Mouse (Mus musculus): Measurements from ENCODE around the gene Ifne. TPM values are rescaled to one million over a fixed set of nuclear protein-coding genes. Genes with fewer than 3 reads are reported as not detected.

Ifne gene
- polyA plus RNA-seq (2015; fragmentation: Nextera tagmentation; extraction: Ambion mirVana): not detected in 2 replicates

DNA sequence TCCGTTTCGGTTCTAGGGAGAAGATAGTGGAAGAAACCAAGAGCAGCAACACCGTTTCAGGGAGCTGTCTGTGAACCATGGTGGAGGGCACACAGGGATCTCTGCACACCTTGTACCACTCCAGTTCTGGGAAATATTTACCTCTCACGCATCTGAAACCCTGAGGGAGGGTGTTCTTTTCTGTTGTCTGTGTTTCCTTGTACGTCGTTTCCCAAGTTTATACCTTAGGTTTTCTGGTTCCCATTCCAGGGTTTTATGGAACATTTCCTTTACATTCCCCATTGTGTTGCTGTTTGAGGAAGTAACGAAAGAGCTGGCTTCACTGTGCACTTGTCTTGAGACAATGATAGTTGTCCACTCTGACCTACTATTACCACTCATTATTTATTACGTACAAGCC, at the start of gene Ifne:
TSS of gene Ifne (minus strand) at position 101 of the 400 bp plus-strand sequence.
- Histone ChIP-seq H3K27me3 (no peaks in the 10 kb centered on the region), H3K9me3 (no peaks in the 10 kb centered on the region), H3K4me2 (replicated peaks) (no peak within 1 kb of the TSS), H3K4me3 (no peak within 1 kb of the TSS), H3K9ac (no peak within 1 kb of the TSS), H3K4me1 (no peaks in the 10 kb centered on the region), H3K27ac (no peak within 1 kb of the TSS), H3K36me3 (no peaks in the 10 kb centered on the region)
- 83% methylated on average over 8 of the region's 8 CpGs for WGBS
- ATAC-seq (ENCODE audit: low FRiP score, low read depth): no peak

DNA sequence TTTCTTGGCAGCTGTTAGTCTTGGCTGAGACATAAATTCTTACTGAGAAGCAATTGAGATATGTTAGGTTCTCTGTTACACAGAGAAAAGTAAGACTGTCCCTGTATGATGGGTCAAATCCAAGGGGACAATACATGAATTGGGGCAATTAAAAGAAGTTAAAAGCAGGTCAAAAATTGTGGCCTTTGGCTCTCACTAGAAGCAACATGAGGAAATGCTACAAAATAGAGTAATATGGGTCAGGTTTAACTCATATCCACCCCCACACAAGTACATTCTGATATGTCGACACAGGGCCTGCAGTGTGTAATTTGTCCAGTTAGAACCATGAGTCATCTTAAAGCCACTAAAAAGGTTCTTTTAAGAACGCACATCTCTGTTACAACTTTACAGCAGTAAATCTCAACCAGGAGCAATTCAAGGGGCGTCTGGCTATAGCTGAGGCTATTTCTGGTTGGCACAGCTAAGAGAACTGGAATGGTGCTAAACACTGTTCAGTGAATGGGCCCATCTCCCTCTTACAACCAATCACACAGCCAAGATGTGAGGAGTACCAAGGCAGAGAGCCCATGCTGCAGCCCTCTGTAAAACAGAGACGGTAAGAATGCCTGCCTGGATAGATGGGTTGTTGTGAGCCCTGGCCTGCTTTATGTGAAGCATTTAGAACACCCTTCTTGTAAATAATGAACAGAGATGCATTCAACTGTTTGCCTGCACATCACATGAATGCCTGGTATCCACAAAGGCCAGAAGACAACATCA, 48.5 kb upstream of the Ifne start:
- 44% methylated on average over 4 of the region's 4 CpGs for WGBS
- H3K9ac ChIP-seq: no peak overlapping the region
- H3K4me3 ChIP-seq: no peak overlapping the region
- no peak overlapping the region for H3K27ac ChIP-seq
- H3K9me3 ChIP-seq: peaks cover 6% of the 10 kb centered on the region; the same call in 1 of the 2 replicates
- 0 out of 2 replicates have a peak, but pooled peaks cover 3% of the 10 kb centered on the region for H3K4me1 ChIP-seq
- H3K4me2 ChIP-seq (replicated peaks): no peak overlapping the region
- no peaks in the 10 kb centered on the region for H3K27me3 ChIP-seq
- H3K36me3 ChIP-seq: no peaks in the 10 kb centered on the region
- ATAC-seq (ENCODE audit: low FRiP score, low read depth): no peak

DNA sequence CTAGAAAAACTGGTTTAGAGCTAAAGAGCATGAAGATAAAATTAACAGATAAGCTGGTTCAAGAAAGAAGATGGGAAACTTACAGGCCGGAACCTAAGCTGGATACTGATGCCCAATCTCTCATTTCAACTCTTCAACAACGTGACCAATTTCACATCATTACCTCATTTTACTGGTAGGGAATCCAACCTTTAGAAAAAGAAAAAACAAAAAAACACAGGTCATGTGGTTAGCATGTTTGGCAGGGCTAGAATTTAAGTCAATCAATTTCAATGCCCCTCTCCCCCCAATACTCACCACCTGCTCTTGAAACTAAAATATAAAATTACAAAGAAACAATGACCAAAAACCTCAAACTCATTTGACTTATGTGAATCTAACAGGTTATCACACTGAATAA, 47.8 kb upstream of the Ifne start:
- H3K27me3 ChIP-seq: no peaks in the 10 kb centered on the region
- H3K36me3 ChIP-seq: no peaks in the 10 kb centered on the region
- 0 out of 2 replicates have a peak, but pooled peaks cover 3% of the 10 kb centered on the region for H3K4me1 ChIP-seq
- 75% methylated on average over 2 of the region's 2 CpGs for WGBS
- no peak overlapping the region for H3K4me3 ChIP-seq
- no peak overlapping the region for H3K4me2 ChIP-seq (replicated peaks)
- no peak for ATAC-seq (ENCODE audit: low FRiP score, low read depth)
- no peak overlapping the region for H3K9ac ChIP-seq
- H3K9me3 ChIP-seq: peaks cover 6% of the 10 kb centered on the region; the same call in 1 of the 2 replicates
- H3K27ac ChIP-seq: no peak overlapping the region

DNA sequence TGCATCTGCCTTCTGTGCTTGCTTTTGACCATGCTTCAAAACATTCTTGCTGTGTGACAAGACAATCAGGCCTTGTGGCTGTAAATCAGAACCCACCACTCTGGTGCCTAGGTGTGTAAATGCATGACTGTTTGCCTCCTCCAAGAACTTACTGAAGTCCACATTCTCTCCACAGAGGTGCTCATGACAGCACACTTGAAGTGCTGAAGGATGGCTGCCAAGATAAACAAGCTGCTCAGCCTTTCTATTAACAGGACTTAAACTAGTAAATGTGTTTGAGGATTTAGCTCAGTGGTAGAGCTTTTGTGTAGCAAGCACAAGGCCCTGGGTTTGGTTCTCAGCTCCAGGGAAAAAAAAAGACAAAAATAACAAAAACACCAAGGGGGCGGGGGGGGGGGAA, 46.6 kb upstream of the Ifne start:
- ATAC-seq (ENCODE audit: low FRiP score, low read depth): no peak
- Histone ChIP-seq H3K4me2 (replicated peaks) (no peak overlapping the region), H3K9me3 (peaks cover 6% of the 10 kb centered on the region; the same call in 1 of the 2 replicates), H3K27ac (no peak overlapping the region), H3K36me3 (no peaks in the 10 kb centered on the region), H3K4me3 (no peak overlapping the region), H3K27me3 (no peaks in the 10 kb centered on the region), H3K9ac (no peak overlapping the region), H3K4me1 (0 out of 2 replicates have a peak, but pooled peaks cover 3% of the 10 kb centered on the region)
- 76% methylated on average over 1 of the region's 1 CpGs for WGBS

DNA sequence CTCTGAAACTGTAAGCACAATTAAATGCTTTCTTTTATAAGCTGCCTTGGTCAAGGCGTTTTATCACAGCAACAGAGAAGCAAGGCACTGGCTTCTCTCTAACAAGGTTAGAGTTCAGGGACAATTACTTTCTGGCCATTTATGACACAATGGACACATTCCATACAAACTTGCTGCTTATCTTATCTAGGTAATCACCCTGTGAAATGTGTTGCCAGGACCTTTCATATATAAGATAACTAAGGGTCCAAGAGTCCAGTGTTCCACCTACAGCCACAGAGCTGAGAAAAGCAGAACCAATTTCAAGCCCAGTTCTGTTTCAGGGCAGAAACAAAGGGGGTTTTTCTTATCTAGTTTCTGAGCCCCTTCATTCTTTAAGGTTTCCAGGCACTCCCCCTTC, 46.1 kb upstream of the Ifne start:
- Histone ChIP-seq H3K4me2 (replicated peaks) (no peak overlapping the region), H3K36me3 (no peaks in the 10 kb centered on the region), H3K9me3 (peaks cover 6% of the 10 kb centered on the region; the same call in 1 of the 2 replicates), H3K9ac (no peak overlapping the region), H3K27ac (no peak overlapping the region), H3K27me3 (no peaks in the 10 kb centered on the region), H3K4me1 (0 out of 2 replicates have a peak, but pooled peaks cover 3% of the 10 kb centered on the region), H3K4me3 (no peak overlapping the region)
- no peak for ATAC-seq (ENCODE audit: low FRiP score, low read depth)
- WGBS: 81% methylated on average over 1 of the region's 1 CpGs

DNA sequence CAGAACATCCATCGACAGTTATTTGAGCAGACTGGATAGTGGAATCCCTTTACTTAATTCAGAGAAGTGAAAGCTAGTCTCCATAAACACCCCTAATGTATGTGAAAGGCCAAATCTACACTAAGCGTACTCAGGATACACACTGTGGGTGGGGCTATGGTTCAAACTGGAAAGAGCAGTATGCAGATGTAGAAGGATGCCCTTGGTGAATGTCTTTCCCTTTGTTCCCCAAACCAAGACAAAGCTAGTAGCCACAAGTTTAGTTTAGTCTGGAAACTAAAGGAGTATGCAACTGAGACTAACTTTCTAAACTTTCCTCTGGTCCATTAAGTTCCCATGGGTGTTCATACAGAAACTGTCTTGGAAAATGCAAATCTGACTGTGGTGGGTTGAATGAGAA, 45.5 kb upstream of the Ifne start:
- Histone ChIP-seq H3K4me3 (no peak overlapping the region), H3K27ac (no peak overlapping the region), H3K9me3 (peaks cover 6% of the 10 kb centered on the region; the same call in 1 of the 2 replicates), H3K4me2 (replicated peaks) (no peak overlapping the region), H3K9ac (no peak overlapping the region), H3K27me3 (no peaks in the 10 kb centered on the region), H3K4me1 (0 out of 2 replicates have a peak, but pooled peaks cover 3% of the 10 kb centered on the region), H3K36me3 (no peaks in the 10 kb centered on the region)
- WGBS: 92% methylated on average over 2 of the region's 2 CpGs
- ATAC-seq (ENCODE audit: low FRiP score, low read depth): no peak

DNA sequence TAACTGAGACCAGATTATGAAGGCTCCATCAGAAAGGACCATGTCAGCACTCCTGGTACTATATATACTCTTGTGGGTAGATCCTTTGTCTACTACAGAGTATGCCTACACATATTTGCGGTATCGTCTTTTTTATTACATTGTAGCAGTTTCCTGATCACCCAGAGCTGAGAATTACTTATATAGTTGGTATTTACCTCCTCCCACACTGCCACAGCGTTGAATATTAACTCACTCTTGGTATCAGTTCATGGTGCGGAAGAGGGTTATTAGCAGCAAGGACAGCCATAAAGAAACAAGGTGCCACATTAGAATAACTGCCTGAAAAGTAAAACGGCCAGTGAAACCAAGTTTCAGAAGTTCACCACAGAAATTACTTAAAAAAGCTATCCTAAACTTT, 41.3 kb upstream of the Ifne start:
- no peaks in the 10 kb centered on the region for H3K36me3 ChIP-seq

DNA sequence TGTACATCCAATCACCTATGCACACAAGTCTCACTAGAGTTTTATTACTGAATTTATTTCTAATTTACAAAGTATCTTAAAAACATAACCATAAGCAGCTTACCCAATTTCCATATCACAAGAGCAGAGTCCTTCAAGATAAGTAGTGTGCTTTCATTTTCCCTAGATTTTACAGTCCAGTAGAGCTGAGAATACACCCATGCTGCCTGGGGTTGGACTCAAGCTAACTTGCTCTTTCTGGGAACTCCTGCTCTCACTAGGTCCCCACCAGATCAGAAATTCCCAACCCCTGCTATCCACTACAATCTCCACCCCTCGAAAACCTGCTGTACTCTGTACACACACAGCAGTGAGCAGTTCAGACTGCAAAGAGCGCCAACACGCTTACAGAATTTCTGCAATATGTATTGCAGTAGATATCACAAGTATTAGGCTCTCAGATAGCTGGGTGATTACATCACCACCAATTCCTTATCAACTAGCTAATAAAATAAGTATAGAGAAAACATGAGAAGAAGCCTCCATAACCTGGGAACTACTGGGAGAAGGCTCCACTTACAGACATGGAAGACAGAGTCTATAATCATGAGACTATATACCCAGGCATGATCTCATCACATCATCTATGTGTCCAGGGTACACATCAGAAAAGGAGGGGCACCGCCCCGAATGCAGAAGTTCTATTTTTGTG, 37.9 kb upstream of the Ifne start:
- Histone ChIP-seq H3K27me3 (no peaks in the 10 kb centered on the region), H3K4me3 (no peak overlapping the region), H3K4me2 (replicated peaks) (no peak overlapping the region), H3K9ac (no peak overlapping the region), H3K27ac (no peak overlapping the region), H3K36me3 (no peaks in the 10 kb centered on the region), H3K4me1 (no peaks in the 10 kb centered on the region), H3K9me3 (no peaks in the 10 kb centered on the region)
- 89% methylated on average over 5 of the region's 5 CpGs for WGBS
- no peak for ATAC-seq (ENCODE audit: low FRiP score, low read depth)

More for the DNA sequence above, 41.3 kb upstream of the Ifne start:
- Histone ChIP-seq H3K4me2 (replicated peaks) (no peak overlapping the region), H3K27me3 (no peaks in the 10 kb centered on the region), H3K27ac (no peak overlapping the region), H3K4me1 (no peaks in the 10 kb centered on the region), H3K9me3 (peaks cover 6% of the 10 kb centered on the region; the same call in 1 of the 2 replicates), H3K9ac (no peak overlapping the region), H3K4me3 (no peak overlapping the region)
- ATAC-seq (ENCODE audit: low FRiP score, low read depth): no peak
- 88% methylated on average over 5 of the region's 5 CpGs for WGBS

DNA sequence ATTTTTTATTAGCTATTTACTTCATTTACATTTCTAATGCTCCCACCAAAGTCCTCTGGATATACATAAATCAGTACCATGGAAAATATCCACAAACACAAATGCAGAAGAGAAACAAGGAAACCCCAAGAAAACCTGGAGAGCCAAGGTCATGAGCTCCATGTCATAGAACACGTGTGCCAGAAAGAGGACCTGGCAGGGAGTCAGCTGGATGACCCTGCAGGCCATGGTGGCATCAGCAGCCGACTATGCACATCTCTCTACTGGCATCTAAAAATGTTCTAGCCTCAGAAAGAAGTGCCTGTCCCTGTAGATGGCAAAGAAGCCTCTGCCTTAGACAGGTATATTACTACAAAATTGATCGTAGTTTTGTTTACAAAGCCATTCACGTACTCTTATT, 36.3 kb upstream of the Ifne start:
- WGBS: 83% methylated on average over 4 of the region's 4 CpGs
- no peaks in the 10 kb centered on the region for H3K36me3 ChIP-seq
- no peak overlapping the region for H3K4me2 ChIP-seq (replicated peaks)
- H3K27me3 ChIP-seq: no peaks in the 10 kb centered on the region
- no peak overlapping the region for H3K4me3 ChIP-seq
- ATAC-seq (ENCODE audit: low FRiP score, low read depth): no peak
- no peak overlapping the region for H3K9ac ChIP-seq
- no peaks in the 10 kb centered on the region for H3K4me1 ChIP-seq
- H3K9me3 ChIP-seq: no peaks in the 10 kb centered on the region
- H3K27ac ChIP-seq: no peak overlapping the region

DNA sequence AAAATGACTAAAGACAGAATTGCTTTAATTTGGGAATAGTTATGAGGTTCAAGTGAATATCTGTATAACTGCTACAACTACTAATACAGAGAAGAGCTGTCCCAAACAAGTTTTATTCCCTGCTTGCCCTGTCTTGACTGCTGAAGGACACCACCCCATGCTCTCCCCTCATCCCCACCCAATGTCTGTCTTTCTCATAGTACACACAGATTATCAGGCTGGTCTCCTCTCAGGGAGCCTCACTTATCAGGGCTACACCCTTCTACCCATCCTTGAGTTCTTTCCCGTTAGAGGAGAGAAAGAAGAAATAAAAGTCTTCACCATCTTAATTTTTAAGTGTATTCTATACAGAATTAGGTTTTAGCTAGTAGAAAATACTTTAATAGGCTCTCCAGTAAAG, 34.0 kb upstream of the Ifne start:
- Histone ChIP-seq H3K4me2 (replicated peaks) (no peak overlapping the region), H3K4me3 (no peak overlapping the region), H3K27ac (no peak overlapping the region), H3K4me1 (no peaks in the 10 kb centered on the region), H3K9me3 (no peaks in the 10 kb centered on the region), H3K27me3 (no peaks in the 10 kb centered on the region), H3K36me3 (no peaks in the 10 kb centered on the region), H3K9ac (no peak overlapping the region)
- no peak for ATAC-seq (ENCODE audit: low FRiP score, low read depth)
- WGBS: 91% methylated on average over 1 of the region's 1 CpGs

DNA sequence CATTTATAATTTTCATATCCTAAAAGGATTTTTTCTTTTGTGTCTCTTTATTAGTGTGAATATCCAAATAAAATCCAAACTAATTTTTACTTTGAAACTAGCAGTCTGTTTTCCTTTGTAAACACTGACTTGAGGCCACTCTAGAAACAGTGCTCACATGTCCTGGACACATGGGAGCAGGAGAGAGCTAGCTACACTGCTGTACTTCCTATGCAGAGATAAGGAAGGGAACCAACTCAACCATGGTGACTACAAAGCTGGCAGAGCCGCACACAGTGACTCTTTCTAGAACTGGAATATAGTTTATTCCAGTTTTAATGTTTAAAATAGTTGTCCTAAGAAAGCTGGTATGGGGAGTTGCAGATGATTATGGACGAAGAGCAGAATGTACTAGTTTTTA, 32.9 kb upstream of the Ifne start:
- Histone ChIP-seq H3K9ac (no peak overlapping the region), H3K4me2 (replicated peaks) (no peak overlapping the region), H3K27me3 (no peaks in the 10 kb centered on the region), H3K36me3 (no peaks in the 10 kb centered on the region), H3K4me1 (no peaks in the 10 kb centered on the region), H3K4me3 (no peak overlapping the region), H3K27ac (no peak overlapping the region), H3K9me3 (no peaks in the 10 kb centered on the region)
- ATAC-seq (ENCODE audit: low FRiP score, low read depth): no peak
- WGBS: 84% methylated on average over 2 of the region's 2 CpGs

DNA sequence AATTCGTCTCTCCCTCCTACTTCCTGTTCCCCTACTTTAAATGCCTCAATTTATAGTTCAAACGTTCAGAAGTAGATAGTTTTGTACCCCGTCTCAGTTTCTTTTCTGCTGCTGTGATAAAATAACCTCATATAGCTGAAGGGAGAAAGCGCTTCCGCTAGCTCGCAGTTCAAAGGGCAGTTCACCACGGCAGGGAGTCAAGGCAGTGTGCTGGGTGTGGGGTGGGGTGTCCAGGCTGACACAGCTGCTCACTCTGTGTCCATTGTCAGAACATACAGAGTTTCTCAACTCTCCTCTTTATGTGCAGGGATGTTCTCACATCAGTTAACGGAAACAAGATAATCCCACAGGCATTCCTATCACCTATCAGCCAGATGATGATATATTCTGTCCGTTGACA, 32.2 kb upstream of the Ifne start:
- Histone ChIP-seq H3K27ac (no peak overlapping the region), H3K4me2 (replicated peaks) (no peak overlapping the region), H3K27me3 (no peaks in the 10 kb centered on the region), H3K4me1 (no peaks in the 10 kb centered on the region), H3K9ac (no peak overlapping the region), H3K9me3 (no peaks in the 10 kb centered on the region), H3K36me3 (no peaks in the 10 kb centered on the region), H3K4me3 (no peak overlapping the region)
- WGBS: 53% methylated on average over 9 of the region's 9 CpGs
- no peak for ATAC-seq (ENCODE audit: low FRiP score, low read depth)
